Mouse (Mus musculus): ENCODE results near the gene Myadm.
"Not testable (repeated sequence)": the region's sequence is repeated elsewhere in the genome, so short reads cannot be mapped to it uniquely, and the experiment has no call there.

Gene Myadm

DNA sequence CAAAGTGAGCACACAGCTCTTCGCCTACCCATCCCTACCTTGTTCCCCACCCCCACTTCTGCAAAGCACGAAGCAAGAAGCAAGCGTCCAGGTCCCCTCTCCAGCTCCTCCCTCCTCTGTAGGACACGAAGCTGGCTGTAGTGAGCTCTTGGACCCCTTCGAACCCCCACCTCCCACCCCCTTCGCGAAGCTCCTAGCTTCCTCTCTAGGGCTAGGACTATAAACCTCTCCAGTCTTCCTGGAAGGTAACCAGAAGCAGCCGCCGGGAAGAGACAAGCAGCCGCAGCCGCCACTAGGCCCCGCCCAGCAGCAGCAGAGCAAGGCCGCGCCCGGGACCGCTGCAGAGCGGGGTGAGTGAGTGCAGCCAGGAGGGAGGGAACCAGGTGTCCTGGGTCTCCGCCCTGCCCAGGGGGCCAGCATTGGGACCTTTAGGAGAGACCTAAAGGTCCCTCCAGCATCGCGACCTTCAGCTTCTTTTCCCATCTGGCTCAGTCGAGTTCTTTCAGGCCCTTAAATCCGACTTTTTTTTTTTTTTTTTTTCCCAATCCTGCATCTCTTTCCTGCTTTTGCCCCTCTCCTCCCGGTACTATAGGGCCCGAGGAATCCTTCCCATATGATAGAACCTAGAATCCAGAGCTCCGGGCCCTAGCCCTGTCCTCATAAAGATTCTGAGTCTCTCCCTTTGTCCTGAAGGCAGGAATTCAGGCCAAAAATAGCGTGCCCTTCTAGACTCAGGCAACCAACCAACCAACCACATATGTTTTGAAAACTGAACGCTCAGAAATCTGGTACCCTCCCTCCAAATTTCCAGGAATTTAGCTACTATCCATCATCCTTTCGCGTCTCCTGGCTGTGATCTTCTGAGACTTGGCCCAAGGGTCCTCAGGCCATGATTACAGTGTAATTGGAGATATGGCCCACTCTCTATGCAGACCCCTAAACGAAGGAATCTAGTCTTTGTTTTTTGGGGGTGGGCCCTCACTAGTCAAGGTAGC lies at the start of gene Myadm, which contains the start of gene Prkcg:
Myadm (plus strand) TSS at position 105 of the 995 bp plus-strand sequence.
Prkcg (plus strand) TSS at position 204 of the 995 bp plus-strand sequence.
- peak; percentile 81 for DNase-seq (ENCODE audit: low spot score)

DNA sequence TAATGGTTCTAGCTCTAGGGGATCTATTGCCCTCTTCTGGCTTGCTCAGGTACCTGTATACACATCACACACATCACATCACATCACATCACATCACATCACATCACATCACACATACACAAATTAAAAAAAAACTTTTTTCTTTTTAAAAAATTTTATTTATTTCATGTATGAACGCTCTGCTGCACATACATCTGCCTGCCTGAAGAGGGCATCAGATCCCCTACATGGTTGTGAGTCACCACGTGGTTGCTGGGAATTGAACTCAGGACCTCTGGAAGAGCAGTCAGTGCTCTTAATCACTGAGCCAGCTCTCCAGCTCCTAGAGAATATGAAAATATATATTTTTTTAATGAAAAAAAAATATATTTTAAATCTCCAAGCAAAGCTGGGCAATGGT lies 49.7 kb upstream of the Myadm start:
- no peak for DNase-seq (ENCODE audit: low spot score)

- no peak for DNase-seq (ENCODE audit: low spot score)
Measured at GRCm38 (mm10) chr7:3260701-3261100, 28.2 kb upstream of the Myadm start.

- DNase-seq (ENCODE audit: low spot score) = no peak
Measured at GRCm38 (mm10) chr7:3261446-3261845, 27.4 kb upstream of the Myadm start.

DNA sequence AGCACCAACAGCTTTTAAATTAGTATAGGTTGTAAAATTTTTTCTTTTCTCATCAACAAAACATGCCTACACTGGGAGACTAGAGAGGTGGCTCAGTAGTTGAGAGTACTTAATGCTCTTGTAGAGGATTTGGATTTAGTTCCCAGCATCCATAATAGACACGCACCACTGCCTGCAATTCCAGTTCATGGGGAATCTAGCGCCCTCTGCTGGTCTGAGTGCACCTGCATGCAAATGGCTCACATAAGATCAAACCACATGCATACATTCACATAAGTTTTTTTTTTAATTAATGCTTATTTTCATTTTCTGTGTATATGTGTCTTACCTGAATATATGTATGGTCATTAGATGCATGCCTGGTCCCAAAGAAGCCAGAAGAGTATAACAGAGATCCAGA lies 26.1 kb upstream of the Myadm start:
- DNase-seq (ENCODE audit: low spot score) = peak; percentile 56

GRCm38 (mm10) chr7:3264390-3265022 lies 24.4 kb upstream of the Myadm start:
- DNase-seq (ENCODE audit: low spot score) = no peak

DNA sequence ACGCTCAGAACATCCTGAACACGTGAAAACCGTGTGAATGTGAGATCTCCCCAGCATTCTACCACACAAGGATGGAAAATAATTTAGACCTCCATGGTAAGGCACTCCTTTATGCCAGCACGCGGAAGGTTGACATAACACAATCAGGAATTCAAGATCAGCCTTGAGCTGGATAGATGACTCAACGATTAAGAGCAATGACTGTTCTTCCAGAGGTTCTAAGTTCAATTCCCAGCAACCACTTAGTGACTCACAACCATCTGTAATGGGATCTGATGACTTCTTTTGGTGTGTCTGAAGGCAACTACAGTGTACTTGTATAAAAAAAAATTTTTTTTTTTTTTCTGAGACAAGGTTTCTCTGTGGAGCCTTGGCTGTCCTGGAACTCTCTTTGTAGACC lies 23.6 kb upstream of the Myadm start:
- DNase-seq (ENCODE audit: low spot score) = no peak

GRCm38 (mm10) chr7:3267261-3267660 lies 21.6 kb upstream of the Myadm start:
- DNase-seq (ENCODE audit: low spot score) = no peak

DNA sequence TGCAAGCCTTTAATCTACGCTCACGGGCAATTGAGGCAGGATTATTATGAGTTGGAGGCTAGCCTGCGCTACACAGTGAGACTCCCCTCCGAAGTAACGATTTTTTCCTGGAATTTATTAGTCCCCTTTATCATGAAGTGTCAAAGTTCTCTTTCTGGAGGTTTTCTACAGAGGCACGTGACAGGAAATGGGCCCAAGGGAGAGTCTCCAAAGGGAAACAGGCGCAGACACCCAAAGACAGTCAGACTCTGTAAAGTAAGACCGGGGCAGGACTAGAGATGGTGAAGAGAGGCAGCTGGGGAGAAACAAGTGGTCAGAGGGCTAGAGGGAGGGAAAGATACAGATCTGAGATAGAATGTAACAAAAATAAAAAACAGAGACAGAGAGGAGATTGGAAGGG lies 21.0 kb upstream of the Myadm start:
- DNase-seq (ENCODE audit: low spot score) = no peak

DNA sequence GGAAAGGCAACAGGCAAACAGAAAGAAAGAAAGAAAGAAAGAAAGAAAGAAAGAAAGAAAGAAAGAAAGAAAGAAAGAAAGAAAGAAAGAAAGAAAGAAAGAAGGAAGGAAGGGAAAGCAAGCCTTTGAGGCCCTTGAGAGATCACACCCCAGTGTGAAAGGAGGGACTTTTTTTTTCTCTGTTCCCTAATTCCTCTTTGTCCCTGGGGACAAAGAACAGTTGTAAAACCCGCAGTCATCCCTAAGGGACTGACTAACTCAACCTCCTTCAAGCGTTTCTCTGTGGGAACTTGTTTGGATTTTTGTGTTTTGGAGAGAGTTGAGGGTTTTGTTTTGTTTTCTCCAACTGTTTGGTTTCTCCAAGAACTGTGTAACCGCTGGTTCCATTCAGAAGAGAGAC lies 20.6 kb upstream of the Myadm start:
- DNase-seq (ENCODE audit: low spot score) = no peak

GRCm38 (mm10) chr7:3272206-3272605 lies 16.7 kb upstream of the Myadm start:
- DNase-seq (ENCODE audit: low spot score) = no peak

DNA sequence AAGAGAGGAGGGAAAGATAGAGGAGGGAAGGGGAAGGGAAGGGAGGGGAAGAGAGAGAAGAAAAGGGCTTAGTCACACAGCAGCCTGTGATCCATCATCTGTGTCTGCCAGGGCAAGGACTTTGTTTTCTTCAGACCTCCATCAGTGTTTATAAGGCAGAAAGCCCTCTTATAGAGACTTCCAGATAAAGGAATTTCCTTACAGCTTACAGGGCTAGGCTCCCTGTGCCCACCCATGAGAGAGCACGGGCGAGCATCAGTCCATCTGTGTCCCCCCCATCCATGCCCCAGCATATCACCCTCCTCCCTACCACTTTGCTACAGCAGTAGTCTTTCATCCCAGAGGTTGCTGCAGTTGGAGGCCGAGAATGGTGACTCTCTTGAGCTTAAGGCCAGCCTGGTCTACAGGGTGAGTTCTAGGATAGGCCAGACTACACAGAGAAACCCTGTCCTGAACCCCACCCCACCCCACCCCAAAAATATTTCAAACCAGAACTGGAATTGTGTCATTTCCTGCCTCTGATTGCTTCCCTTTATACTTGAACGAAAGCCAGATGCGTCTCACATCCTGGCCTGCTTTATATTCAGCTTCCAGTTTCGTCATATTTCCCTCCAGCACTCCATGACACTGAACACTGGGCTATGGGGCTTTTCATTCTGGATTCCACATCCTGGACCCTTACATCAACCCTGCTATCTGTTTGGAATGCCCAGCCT lies 13.3 kb upstream of the Myadm start:
- no peak for DNase-seq (ENCODE audit: low spot score)

DNA sequence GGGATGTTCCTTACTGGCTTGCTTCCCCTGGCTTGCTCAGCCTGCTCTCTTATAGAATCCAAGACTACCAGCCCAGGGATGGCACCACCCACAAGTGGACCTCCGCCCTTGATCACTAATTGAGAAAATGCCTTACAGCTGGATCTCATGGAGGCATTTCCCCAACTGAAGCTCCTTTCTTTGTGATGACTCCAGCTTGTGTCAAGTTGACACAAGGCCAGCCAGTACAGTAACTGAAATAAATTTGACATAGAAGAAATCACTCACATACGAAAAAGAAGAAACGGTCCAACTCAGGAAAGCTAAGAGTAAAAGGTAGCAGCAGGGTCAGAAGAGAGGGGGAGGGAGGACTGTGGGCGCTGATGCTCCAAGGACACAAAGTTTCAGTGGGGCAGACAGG lies 12.1 kb upstream of the Myadm start:
- DNase-seq (ENCODE audit: low spot score) = not testable (repeated sequence)

DNA sequence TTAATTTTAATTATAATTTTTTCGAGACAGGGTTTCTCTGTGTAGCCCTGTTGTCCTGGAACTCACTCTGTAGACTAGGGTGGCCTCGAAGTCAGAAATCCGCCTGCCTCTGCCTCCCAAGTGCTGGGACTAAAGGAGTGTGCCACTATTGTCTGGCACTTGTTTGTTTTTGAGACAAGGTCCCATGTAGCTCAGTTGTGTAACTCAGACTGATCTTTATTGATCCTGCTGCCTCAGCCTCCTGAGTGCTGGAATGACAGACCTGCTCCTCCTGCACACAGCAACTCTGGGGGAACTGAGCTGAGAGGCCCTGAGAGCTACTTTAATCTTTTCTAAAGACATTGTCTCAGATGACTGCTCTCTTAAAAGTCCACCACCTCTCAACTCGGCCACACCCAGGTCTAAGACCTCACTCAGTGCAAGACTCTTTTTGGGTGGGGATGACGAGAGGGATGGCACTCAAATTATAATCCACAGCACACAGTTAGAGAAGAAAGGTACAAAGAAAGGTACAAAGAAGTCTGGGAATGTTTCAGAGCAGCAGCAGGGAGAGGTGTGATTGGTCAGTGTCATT lies 8.7 kb upstream of the Myadm start:
- DNase-seq (ENCODE audit: low spot score) = no peak

GRCm38 (mm10) chr7:3280654-3281153 lies 8.2 kb upstream of the Myadm start:
- no peak for DNase-seq (ENCODE audit: low spot score)

DNA sequence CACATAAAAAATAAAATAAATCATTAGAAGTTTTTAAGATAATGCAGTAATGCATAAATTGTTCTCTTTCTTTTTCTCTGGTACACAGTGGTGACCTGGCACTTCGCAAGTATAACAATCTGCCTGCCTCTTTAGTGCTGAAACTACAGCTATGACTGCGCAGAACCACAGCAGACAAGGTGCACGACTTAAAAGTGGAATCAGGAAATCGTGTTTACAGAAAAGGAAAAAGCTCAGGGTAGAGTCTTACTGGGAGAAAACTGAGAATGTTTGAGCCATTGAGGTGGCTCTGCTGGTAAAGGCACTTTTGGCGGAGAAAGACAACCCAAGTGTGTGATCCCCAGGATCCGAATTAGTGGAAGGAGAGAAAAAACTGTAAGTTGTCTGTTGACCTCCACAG lies 7.1 kb upstream of the Myadm start:
- DNase-seq (ENCODE audit: low spot score) = no peak

- no peak for DNase-seq (ENCODE audit: low spot score)
Measured at GRCm38 (mm10) chr7:3283081-3283875, 5.6 kb upstream of the Myadm start.

DNA sequence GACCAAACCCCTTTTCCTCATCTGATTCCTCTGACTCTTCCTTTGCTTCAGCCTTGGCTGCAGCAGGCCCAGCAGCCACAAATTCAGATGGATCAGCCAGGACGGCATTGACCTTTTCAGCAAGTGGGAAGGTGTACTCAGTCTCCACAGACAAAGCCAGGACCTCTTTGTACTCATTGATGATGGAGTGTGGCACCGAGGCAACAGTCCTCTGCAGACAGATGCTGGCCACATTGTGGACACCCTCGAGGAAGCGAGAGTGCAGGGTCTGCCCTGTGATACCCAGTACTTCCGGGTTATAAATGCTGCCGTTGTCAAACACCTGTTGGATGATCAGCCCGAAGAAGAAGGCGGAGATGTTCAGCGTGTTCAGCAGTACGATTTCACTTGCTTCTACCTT lies 4.3 kb upstream of the Myadm start:
- no peak for DNase-seq (ENCODE audit: low spot score)

GRCm38 (mm10) chr7:3286036-3286435 lies 2.8 kb upstream of the Myadm start:
- no peak for DNase-seq (ENCODE audit: low spot score)

DNA sequence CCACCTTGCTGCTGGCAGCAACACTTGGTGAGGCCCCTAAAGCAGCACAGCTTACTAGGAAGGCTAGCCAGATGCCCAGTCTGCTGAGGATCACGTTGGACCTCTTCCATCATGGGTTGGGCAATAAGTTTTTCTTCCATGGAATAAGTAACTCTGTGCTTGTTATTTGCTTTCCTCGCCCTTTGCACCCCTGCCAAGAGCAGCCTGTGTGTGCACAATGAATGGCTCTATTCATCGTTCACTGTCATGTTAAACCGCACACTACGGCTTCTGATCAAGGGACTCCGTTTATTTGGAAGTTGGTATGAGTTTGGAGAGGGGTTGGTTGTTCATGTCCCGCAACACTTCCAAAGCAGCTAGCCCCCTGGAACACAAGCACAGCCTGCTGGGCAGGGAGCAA lies 1.7 kb upstream of the Myadm start:
- no peak for DNase-seq (ENCODE audit: low spot score)
